Mouse (Mus musculus) liver, embryonic 14.5 days (tissue): ENCODE measurements at regions not wholly inside any gene's neighbourhood (a gene's known extent, or its start where the extent isn't known, plus 50 kb on each side); places are given as distances from the start of the nearest gene placed in this dataset.
A peak's percentile ranks its signal among the peaks of the same experiment; 100 is the strongest.

ENCODE experiments used
- ATAC-seq: fragments of 200-750 bp; cut with Nextera tagmentation; 2 replicates; pipeline ENCODE4 v1.8.0; 2017; ENCODE audit warnings: moderate number of reproducible peaks, mild to moderate bottlenecking, moderate library complexity; ENCODE audit not compliant: insufficient read depth
- DNase-seq, 3 experiments: peaks; one replicate each; pipeline ENCODE4 v3.0.0-alpha.2; 2012 to 2013; ENCODE audit warnings: low read depth in 3 of 3, low spot score in 3 of 3
- H3K27ac ChIP-seq: fragments of 300-500 bp; sonication (generic); 2 replicates; pipeline ENCODE4 v1.5.1; 2014; ENCODE audit warnings: moderate library complexity, mild to moderate bottlenecking, control low read depth, inconsistent platforms
- H3K27me3 ChIP-seq: fragments of 300-500 bp; sonication (generic); 2 replicates; pipeline ENCODE4 v1.6.1; 2014; ENCODE audit warnings: mild to moderate bottlenecking, low read length, moderate library complexity; ENCODE audit not compliant: control insufficient read depth, insufficient read depth
- H3K36me3 ChIP-seq: fragments of 300-500 bp; sonication (generic); replicated peaks from 2 replicates; pipeline ENCODE4 v1.6.1; 2014; ENCODE audit warnings: low read depth; ENCODE audit not compliant: control insufficient read depth, insufficient read depth
- H3K4me1 ChIP-seq, 2 experiments: fragments of 200-500 bp in 1 of 2; fragments of 300-500 bp in 1 of 2; sonication (generic) in 1 of 2; replicated peaks; 2 replicates each; pipeline ENCODE4 v1.6.1; 2012 to 2014; ENCODE audit warnings: antibody characterized with exemption in 1 of 2, inconsistent platforms in 1 of 2, low read length in 1 of 2; ENCODE audit not compliant: control insufficient read depth in 2 of 2, insufficient read depth in 2 of 2
- H3K4me2 ChIP-seq: fragments of 300-500 bp; sonication (generic); 2 replicates; pipeline ENCODE4 v1.6.1; 2014; ENCODE audit warnings: low read depth, mild to moderate bottlenecking, control low read depth, moderate library complexity
- H3K4me3 ChIP-seq, 2 experiments: fragments of 200-500 bp in 1 of 2; fragments of 300-500 bp in 1 of 2; sonication (generic) in 1 of 2; 2 replicates each; pipeline ENCODE4 v1.5.1; 2012 to 2014; ENCODE audit warnings: low read depth in 2 of 2, low read length in 2 of 2, mild to moderate bottlenecking in 2 of 2, control low read depth in 1 of 2, inconsistent platforms in 1 of 2, moderate library complexity in 1 of 2; ENCODE audit not compliant: insufficient read depth in 1 of 2
- H3K9ac ChIP-seq: fragments of 300-500 bp; sonication (generic); replicated peaks from 2 replicates; pipeline ENCODE4 v1.6.1; 2014; ENCODE audit warnings: mild to moderate bottlenecking, control low read depth, moderate library complexity
- H3K9me3 ChIP-seq: fragments of 300-500 bp; sonication (generic); 2 replicates; pipeline ENCODE4 v1.6.1; 2016; ENCODE audit warnings: low read length, mixed read lengths; ENCODE audit not compliant: control insufficient read depth
- CTCF ChIP-seq: IDR thresholded peaks from 2 replicates; pipeline ENCODE4 v1.5.1; 2016; ENCODE audit warnings: antibody characterized with exemption, low read depth, control low read depth
- EP300 ChIP-seq: IDR thresholded peaks from 2 replicates; pipeline ENCODE4 v1.6.1; 2016; ENCODE audit warnings: antibody characterized with exemption, low read depth
- WGBS: fragments of 180-500 bp; shearing (Covaris S2); extraction: QIAGEN DNeasy Blood & Tissue Kit; methylation state at CpG from one replicate; pipeline ENCODE4 v1.1.7; 2014; ENCODE audit not compliant: insufficient replicate concordance; 5-methylcytosine and 5-hydroxymethylcytosine counted together

DNA sequence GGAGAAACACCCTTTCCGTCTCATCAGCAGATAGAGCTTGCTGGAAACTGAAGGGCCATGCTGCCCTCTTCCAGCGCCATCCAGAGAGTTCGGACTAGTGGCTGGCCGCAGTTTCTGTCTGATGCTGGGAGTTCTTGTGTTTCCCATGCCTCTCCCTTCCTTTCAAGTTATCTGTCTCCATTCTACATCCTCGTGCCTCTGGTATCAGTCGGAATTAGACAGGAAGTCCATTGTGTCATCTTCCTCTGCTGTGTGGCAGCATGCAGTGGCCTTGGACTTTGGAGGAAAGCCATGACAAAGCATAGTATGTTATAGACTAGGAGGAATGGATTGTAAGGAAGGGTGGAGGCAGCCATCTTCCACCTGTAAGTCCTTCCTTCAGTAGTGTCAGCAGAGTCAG, 201.4 kb downstream of the Tex29 start:
- H3K4me3 ChIP-seq: no peak overlapping the region
- H3K36me3 ChIP-seq: no peaks in the 10 kb centered on the region
- no peak overlapping the region for H3K27ac ChIP-seq
- no peak overlapping the region for H3K9ac ChIP-seq
- H3K27me3 ChIP-seq: no peaks in the 10 kb centered on the region
- H3K9me3 ChIP-seq: no peaks in the 10 kb centered on the region
- TF ChIP-seq EP300: no peak
- TF ChIP-seq CTCF: no peak
- DNase-seq (no peak), ATAC-seq (peak; percentile 39; the same call in 1 of the 2 replicates)
- 30% methylated on average over 6 of the region's 6 CpGs for WGBS
- 0 out of 4 replicates have a peak, but pooled peaks cover 0 to 4% of the 10 kb centered on the region in 2 experiments for H3K4me1 ChIP-seq
- no peak overlapping the region for H3K4me2 ChIP-seq

GRCm38 (mm10) chr8:12050841-12051240, 210.6 kb downstream of the Tex29 start:
- ATAC-seq (no peak), DNase-seq (no peak)
- no peaks in the 10 kb centered on the region for H3K9me3 ChIP-seq
- WGBS: 57% methylated on average over 5 of the region's 5 CpGs
- no peak overlapping the region for H3K4me2 ChIP-seq
- H3K9ac ChIP-seq: no peak overlapping the region
- no peaks in the 10 kb centered on the region for H3K27me3 ChIP-seq
- TF ChIP-seq CTCF: no peak
- no peak for TF ChIP-seq EP300
- no peaks in the 10 kb centered on the region for H3K4me1 ChIP-seq
- no peak overlapping the region for H3K4me3 ChIP-seq
- H3K36me3 ChIP-seq: no peaks in the 10 kb centered on the region
- H3K27ac ChIP-seq: no peak overlapping the region

- 41% methylated on average over 12 of the region's 12 CpGs for WGBS
- Histone ChIP-seq H3K9ac (no peak overlapping the region), H3K4me3 (no peak overlapping the region), H3K27ac (no peak overlapping the region), H3K36me3 (no peaks in the 10 kb centered on the region), H3K9me3 (peaks cover 3% of the 10 kb centered on the region; the same call in 1 of the 2 replicates), H3K4me2 (no peak overlapping the region), H3K4me1 (no peaks in the 10 kb centered on the region), H3K27me3 (no peaks in the 10 kb centered on the region)
- DNase-seq (no peak), ATAC-seq (no peak)
- no peak for TF ChIP-seq CTCF
- TF ChIP-seq EP300: no peak
Measured at GRCm38 (mm10) chr8:12051357-12051756, 211.1 kb downstream of the Tex29 start.

DNA sequence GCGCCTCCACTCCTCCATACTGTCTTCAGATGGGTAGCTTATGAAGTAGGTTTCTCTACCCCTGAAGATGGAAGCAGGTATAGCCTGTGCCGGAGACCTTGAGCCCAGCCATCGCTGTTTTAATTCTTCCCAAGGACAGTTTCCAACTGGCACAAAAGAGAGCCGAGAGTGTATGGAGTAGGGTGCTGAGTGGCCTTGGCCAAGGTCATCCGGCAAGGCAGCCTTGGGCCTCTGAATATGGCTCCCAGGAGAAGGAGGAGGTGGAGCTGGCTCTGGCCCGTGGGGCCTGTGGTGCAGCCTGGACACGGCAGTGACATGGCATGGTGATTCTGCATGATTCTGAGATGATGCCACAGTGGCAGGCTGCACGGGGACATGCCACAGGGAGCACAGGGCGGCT, 215.7 kb downstream of the Tex29 start:
- peaks cover 3% of the 10 kb centered on the region; the same call in 1 of the 2 replicates for H3K9me3 ChIP-seq
- H3K4me1 ChIP-seq: no peaks in the 10 kb centered on the region
- no peak overlapping the region for H3K4me3 ChIP-seq
- H3K27ac ChIP-seq: no peak overlapping the region
- H3K9ac ChIP-seq: no peak overlapping the region
- WGBS: 78% methylated on average over 9 of the region's 9 CpGs
- H3K36me3 ChIP-seq: no peaks in the 10 kb centered on the region
- no peak for TF ChIP-seq EP300
- no peak for DNase-seq
- H3K4me2 ChIP-seq: no peak overlapping the region
- H3K27me3 ChIP-seq: no peaks in the 10 kb centered on the region
- no peak for ATAC-seq

DNA sequence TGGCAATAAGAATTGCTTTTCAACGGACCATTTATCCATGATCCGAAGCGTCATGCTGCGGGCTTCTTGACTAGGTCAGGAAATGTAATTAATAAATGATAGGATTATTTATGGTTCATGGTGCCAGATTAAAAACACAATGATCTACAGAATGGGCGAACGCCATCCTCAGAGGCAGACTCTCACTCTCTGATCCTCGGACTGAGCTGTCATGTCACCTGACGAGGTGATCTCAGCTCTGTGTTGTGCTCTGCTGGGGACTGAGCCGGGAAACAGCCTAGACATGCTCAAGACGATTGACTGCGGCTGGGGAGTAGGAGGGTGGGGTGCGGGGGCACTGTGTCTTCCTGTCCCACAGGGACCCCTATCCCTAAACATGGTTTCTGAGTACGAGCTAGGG, 217.4 kb upstream of the A230072I06Rik start:
- Histone ChIP-seq H3K27me3 (no peaks in the 10 kb centered on the region), H3K4me1 (no peaks in the 10 kb centered on the region), H3K36me3 (no peaks in the 10 kb centered on the region), H3K4me3 (no peak overlapping the region), H3K27ac (no peak overlapping the region), H3K9me3 (peaks cover under 1% of the 10 kb centered on the region; the same call in 1 of the 2 replicates), H3K4me2 (no peak overlapping the region), H3K9ac (no peak overlapping the region)
- DNase-seq: no peak
- WGBS: 61% methylated on average over 13 of the region's 13 CpGs
- ATAC-seq: no peak
- TF ChIP-seq EP300 (no peak), CTCF (no peak)

- H3K27me3 ChIP-seq: no peaks in the 10 kb centered on the region
- H3K4me3 ChIP-seq: no peak overlapping the region
- DNase-seq (no peak), ATAC-seq (no peak)
- 69% methylated on average over 8 of the region's 8 CpGs for WGBS
- no peaks in the 10 kb centered on the region for H3K4me1 ChIP-seq
- no peak overlapping the region for H3K4me2 ChIP-seq
- no peak overlapping the region for H3K9ac ChIP-seq
- no peak for TF ChIP-seq EP300
- TF ChIP-seq CTCF: no peak
- H3K36me3 ChIP-seq: no peaks in the 10 kb centered on the region
- no peaks in the 10 kb centered on the region for H3K9me3 ChIP-seq
- no peak overlapping the region for H3K27ac ChIP-seq
Measured at GRCm38 (mm10) chr8:12062710-12063109, 215.9 kb upstream of the A230072I06Rik start.
